Mouse (Mus musculus) neural tube, embryonic 11.5 days (tissue): ENCODE results near the gene Ttll3. TPM values are rescaled to one million over a fixed set of nuclear protein-coding genes. Genes with fewer than 3 reads are reported as not detected.

Experiments
- microRNA-seq: library from miRNA; unstranded; fragments of <30 nt; microRNA quantifications from one replicate; pipeline ENCODE4, GENCODE M21; 2016
- polyA plus RNA-seq: library from polyadenylated mRNA; unstranded; fragments of >200 nt; fragmentation: Nextera tagmentation; extraction: Ambion mirVana; gene quantifications from 2 replicates; pipeline ENCODE4 v1.2.1, GENCODE M21; 2014

Gene Ttll3
- polyA plus RNA-seq, 1 experiment from 2014 or later: 3.4 TPM

Small RNA genes within 50 kb of the gene (microRNA-seq; reads per million reads assigned to microRNA genes)
- gene Gm24387: not detected

Other genes with a start within 250 kb of the Ttll3 start
- 6.7 and 6.9 TPM in 2 replicates for gene Lhfpl4, start 193.9 kb upstream of the Ttll3 start, polyA plus RNA-seq
- gene Mtmr14, start 151.4 kb upstream of the Ttll3 start, polyA plus RNA-seq: 47.4 and 53.5 TPM in 2 replicates
- 0.08 and 0.18 TPM in 2 replicates for gene Cpne9, start 107.0 kb upstream of the Ttll3 start, polyA plus RNA-seq
- 27.1 and 28.4 TPM in 2 replicates for gene Brpf1, start 82.1 kb upstream of the Ttll3 start, polyA plus RNA-seq
- gene Ogg1, start 62.3 kb upstream of the Ttll3 start, polyA plus RNA-seq: 13.1 and 14.0 TPM in 2 replicates
- 50.8 and 56.0 TPM in 2 replicates for gene Camk1, start 45.3 kb upstream of the Ttll3 start, polyA plus RNA-seq
- gene Tada3, start 11.4 kb upstream of the Ttll3 start, polyA plus RNA-seq: 56.3 and 60.7 TPM in 2 replicates
- 202 and 215 TPM in 2 replicates for gene Arpc4, start 11.1 kb upstream of the Ttll3 start, polyA plus RNA-seq
- 27.7 and 27.9 TPM in 2 replicates for gene Rpusd3, start 30.1 kb downstream of the Ttll3 start, polyA plus RNA-seq
- gene Cidec, start 46.5 kb downstream of the Ttll3 start, polyA plus RNA-seq: 0.19 TPM in 1 of 2 replicates, not detected in the other
- gene Jagn1, start 53.3 kb downstream of the Ttll3 start, polyA plus RNA-seq: 74.7 and 75.9 TPM in 2 replicates
- 0.77 and 0.78 TPM in 2 replicates for gene Il17re, start 69.2 kb downstream of the Ttll3 start, polyA plus RNA-seq
- 3.2 and 3.4 TPM in 2 replicates for gene Il17rc, start 82.2 kb downstream of the Ttll3 start, polyA plus RNA-seq
- 33.6 and 41.1 TPM in 2 replicates for gene Creld1, start 94.0 kb downstream of the Ttll3 start, polyA plus RNA-seq
- 0.91 and 0.94 TPM in 2 replicates for gene Prrt3, start 112.7 kb downstream of the Ttll3 start, polyA plus RNA-seq
- gene Emc3, start 142.4 kb downstream of the Ttll3 start, polyA plus RNA-seq: 82.4 and 89.4 TPM in 2 replicates
- gene Fancd2, start 142.4 kb downstream of the Ttll3 start, polyA plus RNA-seq: 13.6 and 15.7 TPM in 2 replicates
- gene Fancd2os, start 211.5 kb downstream of the Ttll3 start, polyA plus RNA-seq: not detected in 2 replicates
- 220 and 232 TPM in 2 replicates for gene Brk1, start 215.5 kb downstream of the Ttll3 start, polyA plus RNA-seq
- gene Vhl, start 234.7 kb downstream of the Ttll3 start, polyA plus RNA-seq: 64.9 and 68.2 TPM in 2 replicates
- gene Irak2, start 249.2 kb downstream of the Ttll3 start, polyA plus RNA-seq: 2.4 and 2.6 TPM in 2 replicates